Mouse (Mus musculus) olfactory bulb, adult 2 months (tissue): Measurements from ENCODE around the gene Zfp273.

ENCODE experiments used
- CTCF ChIP-seq: fragments of 200-500 bp; IDR thresholded peaks from 2 replicates; pipeline ENCODE4 v1.5.1; 2012; ENCODE audit warnings: low read depth, mild to moderate bottlenecking, low read length, moderate library complexity; ENCODE audit not compliant: insufficient read depth
- POLR2A ChIP-seq: fragments of 200-500 bp; IDR thresholded peaks from 2 replicates; pipeline ENCODE4 v1.6.1; 2012; ENCODE audit warnings: mild to moderate bottlenecking, low read depth, low read length, moderate library complexity; ENCODE audit not compliant: insufficient read depth

DNA sequence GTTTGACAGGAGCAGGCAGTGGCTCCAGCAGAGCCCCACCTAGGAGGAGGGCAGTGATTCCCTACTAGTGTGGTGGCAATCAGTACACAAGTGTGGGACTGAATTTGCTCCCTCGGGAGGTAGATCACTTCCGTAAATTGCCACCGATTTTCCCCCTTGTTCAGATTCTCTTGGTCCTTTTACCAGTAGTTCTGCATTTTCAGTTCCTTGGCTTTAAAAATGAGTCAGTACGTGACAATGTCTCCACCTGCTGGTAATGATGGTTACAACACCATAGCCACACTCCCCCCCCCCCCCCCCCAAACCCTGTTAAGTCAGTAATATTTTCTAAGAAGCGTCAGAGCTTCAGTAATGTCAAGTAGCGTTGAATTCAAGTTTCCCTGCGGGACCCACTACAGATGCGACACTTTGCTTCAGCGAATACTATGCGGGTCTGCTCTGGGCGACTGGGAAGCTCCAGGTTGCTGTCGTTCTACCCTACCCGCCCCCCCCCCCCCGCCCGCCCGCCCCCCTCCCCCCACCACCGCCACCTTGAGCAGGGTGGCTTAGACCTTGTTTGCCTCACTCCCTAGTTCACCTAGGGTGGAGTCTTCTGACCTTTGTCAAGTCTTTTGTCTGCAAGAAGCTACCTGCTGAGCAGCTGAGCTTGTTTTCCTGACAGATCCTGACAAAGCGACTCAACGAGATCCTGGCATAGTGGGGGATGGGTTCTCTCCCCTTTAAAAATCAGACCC lies 30.7 kb downstream of the Zfp273 start:
- no peak for TF ChIP-seq CTCF
- no peak for TF ChIP-seq POLR2A
